Mouse (Mus musculus) E14TG2a.4 (cell line): ENCODE measurements around the gene Opn4.

Source experiments
- CTCF ChIP-seq: conservative IDR thresholded peaks from 2 replicates; pipeline ENCODE4 v1.5.1; 2014; ENCODE audit warnings: low read length
- NANOG ChIP-seq: IDR thresholded peaks from 2 replicates; pipeline ENCODE4 v1.6.1; 2014; ENCODE audit warnings: borderline replicate concordance, low read length, mixed read lengths
- POU5F1 ChIP-seq: IDR thresholded peaks from 2 replicates; pipeline ENCODE4 v1.6.1; 2014; ENCODE audit warnings: low read length, borderline replicate concordance

DNA sequence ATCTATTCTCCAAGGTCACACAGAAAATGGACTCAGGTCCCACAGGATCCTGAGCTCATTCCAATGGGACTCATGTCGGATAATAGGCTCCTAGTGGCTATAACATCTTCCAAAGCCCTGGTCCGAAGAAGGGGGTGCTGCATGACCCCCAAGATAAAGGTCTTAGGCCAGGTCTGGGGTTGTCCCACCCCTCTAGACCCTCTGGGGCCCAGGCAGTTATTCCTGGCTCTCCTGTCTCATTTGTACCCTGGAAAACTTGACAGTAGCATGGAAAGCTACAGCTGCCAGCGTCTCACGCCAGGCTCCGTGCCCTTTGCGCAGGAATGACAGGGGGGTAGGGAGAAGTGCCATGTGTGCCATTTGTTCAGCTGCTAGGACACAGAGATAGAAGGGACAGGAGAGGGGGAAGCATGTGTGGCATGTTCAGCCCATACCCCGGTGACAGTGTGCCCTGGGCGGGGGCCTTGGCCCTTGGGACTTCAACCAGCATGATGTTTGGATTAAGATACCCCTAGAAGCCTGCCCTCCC lies 10.7 kb downstream of the Opn4 start:
- TF ChIP-seq CTCF (no peak), NANOG (no peak), POU5F1 (no peak)
